Mouse (Mus musculus) heart, embryonic 12.5 days (tissue): Measurements from ENCODE around the gene Foxc1. TPM values are rescaled to one million over a fixed set of nuclear protein-coding genes. Genes with fewer than 3 reads are reported as not detected.

Experiments
- ATAC-seq: fragments of 200-750 bp; cut with Nextera tagmentation; 2 replicates; pipeline ENCODE4 v1.8.0; 2017; ENCODE audit warnings: moderate TSS enrichment, moderate library complexity; ENCODE audit not compliant: insufficient number of reproducible peaks, low FRiP score
- H3K27ac ChIP-seq: fragments of 300-500 bp; sonication (generic); 2 replicates; pipeline ENCODE4 v1.5.1; 2016; ENCODE audit warnings: mild to moderate bottlenecking, moderate library complexity; ENCODE audit not compliant: poor library complexity, severe bottlenecking
- H3K27me3 ChIP-seq: fragments of 300-500 bp; sonication (generic); replicated peaks from 2 replicates; pipeline ENCODE4 v1.6.1; 2016; ENCODE audit warnings: mild to moderate bottlenecking, moderate library complexity
- H3K36me3 ChIP-seq: fragments of 300-500 bp; sonication (generic); 2 replicates; pipeline ENCODE4 v1.6.1; 2016; ENCODE audit warnings: mild to moderate bottlenecking, moderate library complexity
- H3K4me1 ChIP-seq: fragments of 300-500 bp; sonication (generic); replicated peaks from 2 replicates; pipeline ENCODE4 v1.6.1; 2016; ENCODE audit warnings: mild to moderate bottlenecking
- H3K4me2 ChIP-seq: fragments of 300-500 bp; sonication (generic); 2 replicates; pipeline ENCODE4 v1.6.1; 2016; ENCODE audit warnings: mild to moderate bottlenecking, moderate library complexity
- H3K4me3 ChIP-seq: fragments of 300-500 bp; sonication (generic); 2 replicates; pipeline ENCODE4 v1.5.1; 2016; ENCODE audit warnings: mild to moderate bottlenecking
- H3K9ac ChIP-seq: fragments of 300-500 bp; sonication (generic); 2 replicates; pipeline ENCODE4 v1.6.1; 2016; ENCODE audit warnings: mild to moderate bottlenecking, moderate library complexity
- H3K9me3 ChIP-seq: fragments of 300-500 bp; sonication (generic); replicated peaks from 2 replicates; pipeline ENCODE4 v1.6.1; 2016; ENCODE audit warnings: mild to moderate bottlenecking, moderate library complexity
- WGBS: fragments of 180-500 bp; shearing (Covaris S2); methylation state at CpG from one replicate; pipeline ENCODE4 v1.1.7; 2016; 5-methylcytosine and 5-hydroxymethylcytosine counted together
- polyA plus RNA-seq: library from polyadenylated mRNA; unstranded; fragments of >200 nt; fragmentation: Nextera tagmentation; extraction: Ambion mirVana; gene quantifications from 2 replicates; pipeline ENCODE4 v1.2.1, GENCODE M21; 2016

Foxc1 gene
- polyA plus RNA-seq: 5.4 and 6.4 TPM in 2 replicates

DNA sequence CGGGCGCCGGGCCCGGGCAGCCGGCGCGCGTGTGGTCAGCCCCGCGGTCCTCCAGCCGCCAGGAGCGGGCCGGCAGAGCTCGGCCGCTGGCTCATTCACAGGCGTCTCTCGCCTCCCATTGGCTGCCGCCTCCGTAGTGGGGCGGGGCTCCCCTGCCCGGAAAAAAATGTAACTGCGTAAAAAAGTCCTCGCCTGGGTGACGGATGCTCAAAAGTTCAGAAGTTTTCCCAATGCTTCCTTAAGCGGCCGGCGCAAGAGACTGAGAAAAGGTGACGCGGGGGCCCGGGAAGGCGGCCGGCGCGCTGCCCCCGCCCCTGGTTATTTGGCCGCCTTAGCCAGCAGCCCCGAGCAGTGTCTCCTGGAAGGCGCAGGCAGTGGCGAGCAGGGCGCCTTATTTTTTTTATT, at the start of gene Foxc1:
Foxc1 (plus strand) TSS at position 206 of the 405 bp plus-strand sequence.
- Histone ChIP-seq H3K27ac (peak within 1 kb of the TSS; percentile 100), H3K9me3 (no peaks in the 10 kb centered on the region), H3K4me2 (peak within 1 kb of the TSS; percentile 98), H3K27me3 (peaks cover 51% of the 10 kb centered on the region), H3K9ac (peak within 1 kb of the TSS; percentile 92), H3K4me3 (peak within 1 kb of the TSS; percentile 93), H3K4me1 (peaks cover 27% of the 10 kb centered on the region), H3K36me3 (peaks cover 7% of the 10 kb centered on the region)
- WGBS: under 1% methylated on average over 40 of the region's 40 CpGs
- ATAC-seq: peak; percentile 88

DNA sequence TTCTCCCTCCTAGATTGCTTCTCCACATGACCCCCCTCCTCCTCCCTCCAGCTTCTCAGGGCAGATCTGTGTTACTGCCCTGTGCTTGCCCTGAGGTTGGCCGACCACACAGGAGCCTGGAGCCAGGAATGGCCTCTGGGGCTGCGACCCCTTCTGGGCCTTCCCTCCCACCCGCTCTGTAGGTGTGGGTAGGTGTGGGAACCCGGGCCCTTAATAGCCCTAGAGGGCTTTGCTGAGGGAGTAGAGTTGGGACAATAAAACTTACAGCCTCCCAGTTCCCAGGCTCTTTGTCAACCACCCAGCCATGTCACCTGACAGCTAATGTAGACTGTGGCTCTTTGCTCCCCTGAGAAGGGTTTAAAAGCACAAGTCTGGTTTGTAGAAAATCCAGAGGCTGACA, 46.0 kb upstream of the Foxc1 start:
- H3K27ac ChIP-seq: no peak overlapping the region
- 32% methylated on average over 4 of the region's 4 CpGs for WGBS
- H3K4me2 ChIP-seq: no peak overlapping the region
- no peak overlapping the region for H3K9ac ChIP-seq
- 0 out of 2 replicates have a peak, but pooled peaks cover 7% of the 10 kb centered on the region for H3K27me3 ChIP-seq
- H3K4me3 ChIP-seq: no peak overlapping the region
- ATAC-seq: no peak
- H3K9me3 ChIP-seq: no peaks in the 10 kb centered on the region
- 0 out of 2 replicates have a peak, but pooled peaks cover 6% of the 10 kb centered on the region for H3K4me1 ChIP-seq
- no peaks in the 10 kb centered on the region for H3K36me3 ChIP-seq

DNA sequence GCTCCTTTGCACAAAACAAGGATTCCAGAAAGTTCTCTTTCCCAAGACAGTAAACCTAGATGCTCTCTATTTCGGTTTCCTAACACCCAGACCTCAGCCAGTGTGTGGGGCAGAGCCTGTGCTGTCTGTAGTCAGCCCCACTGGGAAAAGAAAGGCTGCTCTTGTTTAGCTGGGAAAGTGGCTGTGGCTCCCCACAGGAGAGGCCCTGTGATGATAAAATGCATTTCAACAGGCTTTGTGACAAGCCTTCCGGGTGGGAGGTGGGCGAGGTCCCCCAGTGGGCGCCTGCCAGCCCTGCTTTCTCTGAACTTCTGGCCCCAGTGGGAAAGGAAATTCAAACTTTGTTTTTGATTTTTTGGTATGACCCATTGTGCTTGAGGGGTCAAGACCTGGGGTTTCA, 45.4 kb upstream of the Foxc1 start:
- ATAC-seq: no peak
- Histone ChIP-seq H3K9ac (no peak overlapping the region), H3K36me3 (no peaks in the 10 kb centered on the region), H3K4me3 (no peak overlapping the region), H3K27me3 (0 out of 2 replicates have a peak, but pooled peaks cover 7% of the 10 kb centered on the region), H3K4me1 (0 out of 2 replicates have a peak, but pooled peaks cover 6% of the 10 kb centered on the region), H3K27ac (no peak overlapping the region), H3K9me3 (no peaks in the 10 kb centered on the region), H3K4me2 (no peak overlapping the region)
- WGBS: 63% methylated on average over 4 of the region's 4 CpGs

DNA sequence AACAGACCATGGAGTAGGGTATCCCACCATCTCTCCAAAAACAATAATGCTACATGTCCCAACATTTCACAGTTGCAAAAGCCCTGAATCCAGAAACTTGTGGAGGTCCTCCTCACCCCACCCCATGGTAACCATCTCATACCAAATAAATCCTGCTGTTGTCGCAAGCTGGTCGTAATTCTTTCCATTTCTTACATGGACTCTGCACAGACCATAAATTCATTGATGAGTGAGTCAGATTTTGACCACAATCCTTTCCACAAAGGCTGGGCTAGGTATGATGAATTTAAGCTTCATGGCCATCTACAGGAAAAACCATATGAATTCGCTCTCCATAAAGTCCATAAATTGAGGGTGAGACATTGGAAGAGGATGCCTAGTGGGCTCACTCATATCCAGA, 42.0 kb upstream of the Foxc1 start:
- H3K36me3 ChIP-seq: no peaks in the 10 kb centered on the region
- 83% methylated on average over 3 of the region's 3 CpGs for WGBS
- H3K4me3 ChIP-seq: no peak overlapping the region
- no peaks in the 10 kb centered on the region for H3K9me3 ChIP-seq
- H3K27ac ChIP-seq: no peak overlapping the region
- H3K27me3 ChIP-seq: no peaks in the 10 kb centered on the region
- no peak overlapping the region for H3K4me2 ChIP-seq
- no peak overlapping the region for H3K9ac ChIP-seq
- 0 out of 2 replicates have a peak, but pooled peaks cover 6% of the 10 kb centered on the region for H3K4me1 ChIP-seq
- ATAC-seq: no peak

DNA sequence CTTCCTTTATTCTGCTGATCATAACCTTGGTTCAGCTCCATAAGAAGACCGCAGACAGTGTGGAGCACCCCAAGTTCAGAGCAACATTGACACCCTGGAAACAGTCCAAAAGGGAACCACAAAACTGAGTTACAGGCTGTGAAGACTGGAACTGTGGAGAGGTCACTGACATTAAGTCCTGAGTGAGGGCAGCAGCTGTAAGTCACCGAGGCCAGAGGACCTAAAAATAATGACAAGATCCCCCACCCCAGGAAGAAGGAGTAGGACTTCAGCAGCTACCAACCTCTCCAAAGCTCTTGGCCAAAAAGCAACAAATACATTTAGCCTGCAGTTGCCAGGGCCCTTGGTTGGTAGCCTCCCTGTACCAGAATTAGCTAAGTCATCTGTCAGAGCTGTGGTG, 40.9 kb upstream of the Foxc1 start:
- Histone ChIP-seq H3K4me2 (no peak overlapping the region), H3K36me3 (no peaks in the 10 kb centered on the region), H3K27me3 (no peaks in the 10 kb centered on the region), H3K9ac (no peak overlapping the region), H3K4me3 (no peak overlapping the region), H3K4me1 (no peaks in the 10 kb centered on the region), H3K27ac (no peak overlapping the region), H3K9me3 (no peaks in the 10 kb centered on the region)
- no peak for ATAC-seq
- 64% methylated on average over 2 of the region's 2 CpGs for WGBS

DNA sequence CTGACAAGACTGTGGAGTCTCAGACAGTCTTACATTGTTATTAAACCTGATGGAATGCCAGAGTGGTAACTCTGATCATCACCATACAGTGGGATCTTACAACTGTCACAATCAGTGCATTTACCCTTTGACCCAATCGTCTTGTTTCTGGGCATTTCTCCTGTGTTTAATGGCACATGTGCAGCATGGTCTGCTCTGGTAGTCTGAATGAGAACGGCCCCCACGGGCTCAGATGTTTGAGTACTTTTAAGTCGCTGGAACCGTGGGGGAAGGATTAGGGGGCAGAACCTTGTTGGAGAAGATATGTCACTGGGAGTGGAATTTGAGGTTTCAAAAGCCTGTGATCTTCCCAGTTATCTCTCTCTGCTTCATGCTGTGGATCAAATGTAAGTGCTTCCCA, 33.6 kb upstream of the Foxc1 start:
- Histone ChIP-seq H3K36me3 (no peaks in the 10 kb centered on the region), H3K27ac (no peak overlapping the region), H3K4me3 (no peak overlapping the region), H3K4me1 (no peaks in the 10 kb centered on the region), H3K9me3 (no peaks in the 10 kb centered on the region), H3K4me2 (no peak overlapping the region), H3K9ac (no peak overlapping the region), H3K27me3 (no peaks in the 10 kb centered on the region)
- ATAC-seq: no peak
- WGBS: 74% methylated on average over 5 of the region's 5 CpGs

DNA sequence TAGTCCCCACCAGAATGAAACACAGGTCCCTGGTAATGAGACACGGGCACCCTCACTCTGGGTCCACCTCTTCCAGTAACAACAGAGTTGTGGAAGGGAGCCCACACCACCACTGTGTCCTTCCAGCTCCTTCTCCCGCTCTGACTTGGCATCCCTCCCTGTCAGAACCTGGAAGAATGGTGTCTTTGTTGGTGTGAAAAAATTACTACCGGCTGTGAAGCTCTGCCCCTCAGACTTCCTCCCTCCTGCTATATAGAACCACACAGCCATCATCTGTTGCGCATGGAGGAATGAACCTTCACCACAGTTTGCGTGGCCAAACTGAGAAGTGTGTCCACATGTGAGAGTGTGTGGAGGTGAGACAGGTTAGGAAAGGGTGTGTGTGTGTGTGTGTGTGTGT, 30.7 kb upstream of the Foxc1 start:
- no peak overlapping the region for H3K4me3 ChIP-seq
- no peak overlapping the region for H3K9ac ChIP-seq
- 0 out of 2 replicates have a peak, but pooled peaks cover 4% of the 10 kb centered on the region for H3K27me3 ChIP-seq
- no peak overlapping the region for H3K27ac ChIP-seq
- ATAC-seq: no peak
- H3K36me3 ChIP-seq: no peaks in the 10 kb centered on the region
- no peak overlapping the region for H3K4me2 ChIP-seq
- H3K4me1 ChIP-seq: no peaks in the 10 kb centered on the region
- no peaks in the 10 kb centered on the region for H3K9me3 ChIP-seq
- 75% methylated on average over 5 of the region's 5 CpGs for WGBS

DNA sequence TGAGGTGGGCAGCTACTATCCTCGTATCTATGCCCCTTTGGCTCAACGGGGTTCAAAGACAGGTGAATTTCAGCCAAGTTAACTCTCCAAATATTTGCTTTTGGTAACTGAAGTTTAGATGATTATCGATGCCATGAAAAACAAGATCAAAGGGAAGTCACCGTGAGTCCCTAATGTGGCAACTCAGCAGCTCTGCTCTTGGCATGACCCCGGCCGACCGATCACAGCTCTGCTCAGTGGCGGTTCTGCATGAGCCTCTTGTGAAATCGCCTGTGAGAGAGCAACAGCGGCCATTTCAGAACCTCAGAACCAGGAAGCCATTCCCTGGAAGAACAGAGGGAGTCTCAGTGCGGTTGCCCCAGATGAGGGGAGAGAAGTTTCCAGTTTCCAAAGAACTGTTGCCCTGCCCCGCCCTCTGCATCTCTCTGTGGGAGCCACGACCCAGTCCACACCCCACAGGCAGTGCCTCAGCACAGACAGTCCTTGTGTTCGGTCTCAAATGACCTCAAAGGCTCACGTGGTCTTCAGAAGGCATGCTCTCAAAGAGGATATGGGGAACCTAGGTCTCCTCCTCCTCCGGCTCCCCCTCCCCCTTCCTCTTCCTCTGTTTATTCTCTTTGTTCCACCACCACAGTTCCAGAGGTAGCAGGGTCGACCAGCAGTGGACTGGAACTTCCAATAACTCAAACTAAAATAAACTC, 27.0 kb upstream of the Foxc1 start:
- Histone ChIP-seq H3K4me1 (no peaks in the 10 kb centered on the region), H3K27ac (no peak overlapping the region), H3K27me3 (0 out of 2 replicates have a peak, but pooled peaks cover 4% of the 10 kb centered on the region), H3K9me3 (no peaks in the 10 kb centered on the region), H3K4me2 (no peak overlapping the region), H3K4me3 (no peak overlapping the region), H3K9ac (no peak overlapping the region), H3K36me3 (no peaks in the 10 kb centered on the region)
- WGBS: 68% methylated on average over 17 of the region's 17 CpGs
- no peak for ATAC-seq

DNA sequence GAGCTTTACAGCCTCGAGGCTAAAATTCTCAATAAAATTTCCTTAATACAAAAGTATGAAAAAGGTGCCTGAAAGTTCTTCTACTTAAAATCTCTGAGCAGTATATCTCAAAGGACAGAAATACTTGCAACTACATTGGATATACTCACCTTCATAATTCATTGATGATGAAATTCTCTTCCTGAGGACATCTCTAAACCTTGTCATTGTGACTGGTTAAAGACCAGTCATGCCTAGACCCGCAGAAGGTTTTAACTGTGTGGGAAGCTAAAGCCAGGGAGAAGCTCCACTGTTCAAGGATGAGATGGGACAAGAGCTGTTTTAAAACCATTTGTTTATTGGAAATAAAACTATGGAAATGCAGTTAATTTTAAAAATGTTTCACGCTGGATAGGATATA, 26.1 kb upstream of the Foxc1 start:
- Histone ChIP-seq H3K27ac (no peak overlapping the region), H3K36me3 (no peaks in the 10 kb centered on the region), H3K4me1 (no peaks in the 10 kb centered on the region), H3K4me3 (no peak overlapping the region), H3K27me3 (0 out of 2 replicates have a peak, but pooled peaks cover 4% of the 10 kb centered on the region), H3K9ac (no peak overlapping the region), H3K9me3 (no peaks in the 10 kb centered on the region), H3K4me2 (no peak overlapping the region)
- 80% methylated on average over 3 of the region's 3 CpGs for WGBS
- ATAC-seq: no peak

DNA sequence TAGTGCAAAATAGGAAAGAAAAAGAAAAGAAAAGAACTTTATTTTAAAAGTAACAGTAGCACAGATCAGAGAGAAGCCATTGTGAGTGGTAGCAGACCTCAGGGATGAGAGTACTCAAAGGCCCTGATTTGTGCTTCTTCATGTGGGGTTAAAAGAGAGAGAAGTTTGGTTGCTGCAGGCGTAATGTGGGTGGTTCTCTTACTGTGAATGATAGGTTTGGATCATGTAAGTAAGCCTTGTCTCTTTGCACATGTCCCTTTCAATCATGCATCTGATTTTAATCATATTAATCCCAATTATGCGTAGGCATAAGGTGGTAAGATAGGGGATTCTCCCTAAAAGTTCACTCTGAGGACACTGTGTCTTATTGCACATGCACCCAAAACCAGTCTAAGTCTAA, 24.4 kb upstream of the Foxc1 start:
- Histone ChIP-seq H3K9me3 (no peaks in the 10 kb centered on the region), H3K4me1 (no peaks in the 10 kb centered on the region), H3K36me3 (no peaks in the 10 kb centered on the region), H3K27me3 (0 out of 2 replicates have a peak, but pooled peaks cover 4% of the 10 kb centered on the region), H3K9ac (no peak overlapping the region), H3K4me3 (no peak overlapping the region), H3K4me2 (no peak overlapping the region), H3K27ac (no peak overlapping the region)
- no peak for ATAC-seq
- WGBS: 80% methylated on average over 2 of the region's 2 CpGs

DNA sequence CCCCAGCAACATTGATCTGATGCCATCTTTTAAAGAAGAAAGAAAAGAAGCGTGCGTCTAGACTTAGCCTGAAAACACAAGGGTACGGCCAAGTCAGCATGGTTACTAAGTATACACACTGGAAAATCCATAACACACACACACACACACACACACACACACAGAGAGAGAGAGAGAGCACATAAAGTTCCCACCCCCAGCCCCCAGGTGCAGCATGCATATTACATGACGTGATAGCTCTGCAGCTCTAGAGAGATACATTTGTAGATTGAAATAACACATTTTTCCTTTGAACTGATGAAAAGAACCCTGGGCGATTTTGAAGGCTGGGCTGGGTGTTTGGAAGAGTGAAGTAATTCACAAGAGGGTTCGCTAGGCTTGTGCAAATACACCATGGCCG, 21.7 kb upstream of the Foxc1 start:
- H3K4me2 ChIP-seq: no peak overlapping the region
- H3K27me3 ChIP-seq: no peaks in the 10 kb centered on the region
- no peaks in the 10 kb centered on the region for H3K36me3 ChIP-seq
- H3K4me1 ChIP-seq: no peaks in the 10 kb centered on the region
- H3K9ac ChIP-seq: no peak overlapping the region
- H3K9me3 ChIP-seq: no peaks in the 10 kb centered on the region
- no peak overlapping the region for H3K27ac ChIP-seq
- ATAC-seq: no peak
- no peak overlapping the region for H3K4me3 ChIP-seq
- WGBS: 76% methylated on average over 7 of the region's 7 CpGs
